Mouse (Mus musculus) liver, adult (tissue): Measurements from ENCODE around the gene ccdc198.
A peak's percentile ranks its signal among the peaks of the same experiment; 100 is the strongest.

Experiments used
- GATA4 ChIP-seq: IDR thresholded peaks from 2 replicates; pipeline ENCODE4 v1.6.1; 2014; ENCODE audit warnings: mild to moderate bottlenecking, low read length; ENCODE audit not compliant: insufficient replicate concordance

The ccdc198 gene

GRCm38 (mm10) chr14:49221771-49222170 lies 23.5 kb downstream of the ccdc198 start:
- TF ChIP-seq GATA4: no peak

- TF ChIP-seq GATA4: no peak
Measured at GRCm38 (mm10) chr14:49218677-49219076, 26.6 kb downstream of the ccdc198 start.

GRCm38 (mm10) chr14:49201073-49201778 lies 44.0 kb downstream of the ccdc198 start:
- TF ChIP-seq GATA4: no peak

- TF ChIP-seq GATA4: no peak
Measured at GRCm38 (mm10) chr14:49197031-49197527, 48.2 kb downstream of the ccdc198 start.

DNA sequence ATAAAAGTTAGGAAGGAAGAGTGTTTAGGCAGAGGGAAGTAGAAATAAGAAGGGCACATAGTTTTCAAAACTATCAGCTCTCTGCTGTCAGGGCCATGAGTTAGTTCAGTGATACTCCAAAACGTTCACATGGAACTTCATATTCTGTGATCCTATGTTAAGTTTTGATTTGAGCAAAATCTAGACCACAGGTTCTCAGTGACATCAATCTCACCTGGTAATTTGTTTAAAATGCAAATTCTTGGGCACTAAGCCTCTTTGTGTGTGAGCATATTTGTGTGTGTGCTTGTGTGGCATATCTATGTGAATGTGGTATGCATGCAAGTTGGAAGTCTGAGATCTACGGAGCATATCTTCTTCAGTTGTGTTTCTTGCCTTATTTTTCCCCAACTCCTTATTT lies 59.0 kb downstream of the ccdc198 start:
- no peak for TF ChIP-seq GATA4

DNA sequence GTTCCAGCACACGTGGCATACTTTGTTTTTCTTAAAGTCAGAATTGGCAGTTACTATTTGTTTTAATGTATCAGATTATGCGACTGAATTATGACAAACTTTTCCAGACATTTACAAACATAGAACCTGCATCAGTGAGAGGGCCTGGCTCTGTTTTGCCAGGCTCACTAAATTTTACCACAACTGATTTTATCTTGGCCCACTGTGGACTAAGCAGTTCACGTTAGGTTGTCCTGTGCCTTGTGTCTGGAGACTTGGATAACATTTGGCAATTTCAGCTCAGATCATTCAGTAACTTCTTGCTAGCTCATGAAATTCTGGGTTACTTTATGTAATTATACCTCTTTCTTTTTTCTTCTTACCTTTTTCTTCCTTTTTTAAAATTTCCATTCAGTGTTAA lies 65.5 kb downstream of the ccdc198 start:
- no peak for TF ChIP-seq GATA4

GRCm38 (mm10) chr14:49173290-49174135 lies 71.8 kb downstream of the ccdc198 start:
- no peak for TF ChIP-seq GATA4

- TF ChIP-seq GATA4: no peak
Measured at GRCm38 (mm10) chr14:49172582-49172988, 72.7 kb downstream of the ccdc198 start.

- TF ChIP-seq GATA4: no peak; the same call in 1 of the 2 replicates
Measured at GRCm38 (mm10) chr14:49171867-49172581, 73.2 kb downstream of the ccdc198 start, which contains the start of gene Naa30. Gene Naa30, plus strand, starts transcription at chr14:49172226.

DNA sequence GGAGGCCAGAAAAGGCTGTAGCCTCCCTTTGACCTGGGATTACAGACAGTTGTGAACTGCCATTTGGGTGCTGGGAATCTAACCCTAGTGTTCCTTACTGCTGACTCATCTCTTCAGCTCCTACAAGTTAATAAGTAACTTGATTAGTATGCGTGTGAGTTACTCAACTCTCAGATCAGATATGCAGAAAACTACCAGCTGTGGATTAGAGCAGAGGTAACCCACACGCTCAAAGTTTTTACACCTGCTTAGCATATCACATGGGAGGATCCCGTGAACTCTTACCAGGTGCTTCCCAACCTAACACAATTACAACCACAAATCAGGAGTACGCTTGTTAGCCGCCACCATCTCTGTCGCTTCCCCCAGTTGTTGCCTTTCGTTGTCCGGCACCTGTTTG lies 74.0 kb downstream of the ccdc198 start:
- TF ChIP-seq GATA4: 0 out of 2 replicates have a peak, but pooled peaks have one; percentile 6
